Mouse (Mus musculus) ES-E14 (cell line): ENCODE results near the gene Rab38.

Experiments
- HCFC1 ChIP-seq: IDR thresholded peaks from 2 replicates; pipeline ENCODE4 v1.6.1; 2012; ENCODE audit warnings: low read length, inconsistent platforms, borderline replicate concordance; ENCODE audit not compliant: insufficient read depth
- MAFK ChIP-seq: IDR thresholded peaks from 2 replicates; pipeline ENCODE4 v1.6.1; 2014; ENCODE audit warnings: mild to moderate bottlenecking, low read depth, low read length, inconsistent platforms; ENCODE audit not compliant: insufficient read depth
- ZC3H11A ChIP-seq: IDR thresholded peaks from 2 replicates; pipeline ENCODE4 v1.6.1; 2012; ENCODE audit warnings: low read depth, mild to moderate bottlenecking, inconsistent platforms, low read length, borderline replicate concordance
- ZNF384 ChIP-seq: IDR thresholded peaks from 2 replicates; pipeline ENCODE4 v1.6.1; 2012; ENCODE audit warnings: low read depth, low read length, inconsistent platforms

- TF ChIP-seq ZC3H11A (no peak), ZNF384 (no peak), MAFK (no peak), HCFC1 (no peak)
Observed at GRCm38 (mm10) chr7:88457827-88458226, 27.8 kb downstream of the Rab38 start.
